Mouse (Mus musculus): ENCODE results near the gene Cfap77. TPM values are rescaled to one million over a fixed set of nuclear protein-coding genes. Genes with fewer than 3 reads are reported as not detected.

Gene Cfap77
- total RNA-seq, 2 experiments from 2014 or later = not detected

GRCm38 (mm10) chr2:28946312-28946711 lies 108.6 kb downstream of the Cfap77 start:
- ATAC-seq (ENCODE audit: poor library complexity, severe bottlenecking) = no peak

GRCm38 (mm10) chr2:28945388-28945787 lies 109.5 kb downstream of the Cfap77 start:
- no peak for ATAC-seq (ENCODE audit: poor library complexity, severe bottlenecking)

GRCm38 (mm10) chr2:28943666-28944516 lies 111.0 kb downstream of the Cfap77 start:
- ATAC-seq (ENCODE audit: poor library complexity, severe bottlenecking) = no peak

- ATAC-seq (ENCODE audit: poor library complexity, severe bottlenecking) = no peak
These were observed 115.9 kb downstream of the Cfap77 start for GRCm38 (mm10) chr2:28938997-28939396.

GRCm38 (mm10) chr2:28930571-28930970 lies 124.3 kb downstream of the Cfap77 start:
- no peak for ATAC-seq (ENCODE audit: poor library complexity, severe bottlenecking)

- ATAC-seq (ENCODE audit: poor library complexity, severe bottlenecking) = no peak
These were observed 131.0 kb downstream of the Cfap77 start for GRCm38 (mm10) chr2:28923912-28924311.

- ATAC-seq (ENCODE audit: poor library complexity, severe bottlenecking) = no peak
These were observed 135.9 kb downstream of the Cfap77 start for GRCm38 (mm10) chr2:28919001-28919400.

GRCm38 (mm10) chr2:28917518-28918361 lies 137.1 kb downstream of the Cfap77 start:
- no peak for ATAC-seq (ENCODE audit: poor library complexity, severe bottlenecking)

GRCm38 (mm10) chr2:28917156-28917517 lies 137.7 kb downstream of the Cfap77 start:
- no peak for ATAC-seq (ENCODE audit: poor library complexity, severe bottlenecking)

- ATAC-seq (ENCODE audit: poor library complexity, severe bottlenecking) = no peak
These were observed 138.4 kb downstream of the Cfap77 start, which contains the start of gene Barhl1 for GRCm38 (mm10) chr2:28916513-28916865. Gene Barhl1 (minus strand): TSS chr2:28916668.

- no peak; the same call in 1 of the 2 replicates for ATAC-seq (ENCODE audit: poor library complexity, severe bottlenecking)
These were observed 138.9 kb downstream of the Cfap77 start for GRCm38 (mm10) chr2:28915768-28916512.

GRCm38 (mm10) chr2:28915104-28915738 lies 139.6 kb downstream of the Cfap77 start:
- ATAC-seq (ENCODE audit: poor library complexity, severe bottlenecking) = no peak

GRCm38 (mm10) chr2:28914121-28914520 lies 140.7 kb downstream of the Cfap77 start:
- ATAC-seq (ENCODE audit: poor library complexity, severe bottlenecking) = no peak

- no peak for ATAC-seq (ENCODE audit: poor library complexity, severe bottlenecking)
These were observed 141.9 kb downstream of the Cfap77 start for GRCm38 (mm10) chr2:28912961-28913360.

GRCm38 (mm10) chr2:28912039-28912700 lies 142.7 kb downstream of the Cfap77 start:
- no peak for ATAC-seq (ENCODE audit: poor library complexity, severe bottlenecking)

- ATAC-seq (ENCODE audit: poor library complexity, severe bottlenecking) = no peak
These were observed 143.4 kb downstream of the Cfap77 start for GRCm38 (mm10) chr2:28911331-28912038.

- ATAC-seq (ENCODE audit: poor library complexity, severe bottlenecking) = no peak
These were observed 144.0 kb downstream of the Cfap77 start for GRCm38 (mm10) chr2:28910877-28911276.

GRCm38 (mm10) chr2:28909818-28910710 lies 144.8 kb downstream of the Cfap77 start:
- no peak for ATAC-seq (ENCODE audit: poor library complexity, severe bottlenecking)

Measured in megakaryocyte, adult 5-6 weeks (primary cell).